Mouse (Mus musculus): ENCODE data around the gene Serpina6. TPM values are rescaled to one million over a fixed set of nuclear protein-coding genes. Genes with fewer than 3 reads are reported as not detected.

Serpina6 gene
- polyA plus RNA-seq (2014; fragmentation: Nextera tagmentation; extraction: Ambion mirVana), result 0.33 and 0.84 TPM in 2 replicates

DNA sequence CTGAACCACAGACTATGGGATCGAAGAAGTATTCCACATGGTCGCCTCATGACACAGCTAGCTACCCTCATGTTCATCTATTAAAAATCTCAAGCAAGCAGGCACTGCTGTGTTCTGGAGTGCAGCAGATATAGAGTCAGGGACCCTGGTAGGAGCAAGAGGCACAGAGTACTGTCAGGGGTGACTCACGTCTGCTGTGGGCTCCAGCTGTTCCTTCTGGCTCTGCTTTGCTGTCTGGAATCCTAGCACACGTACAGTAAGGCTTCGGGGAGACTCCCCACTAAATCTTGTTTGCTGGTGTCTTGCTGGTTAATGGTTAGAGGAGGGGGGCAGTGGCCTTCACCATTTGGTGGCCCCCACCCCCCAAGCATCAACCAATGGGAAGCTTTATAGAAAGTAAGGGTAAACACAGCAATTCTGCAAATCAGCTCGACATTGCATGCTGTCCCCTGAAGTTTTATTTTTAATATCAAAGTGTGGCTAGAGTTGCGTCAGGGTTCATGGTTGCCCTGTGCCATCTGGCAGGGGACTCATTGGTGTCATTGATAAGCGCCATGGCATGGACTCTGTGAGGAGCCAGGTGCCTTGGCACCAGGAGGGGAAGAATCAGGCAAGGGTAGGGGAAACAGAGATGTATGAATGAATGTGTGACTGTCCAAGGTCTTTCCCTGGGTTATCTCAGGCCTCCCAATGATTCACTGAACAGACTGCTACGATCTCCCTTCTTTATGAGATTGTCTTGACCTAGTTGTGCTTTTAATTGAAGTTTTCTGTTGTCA, at the start of gene Serpina6:
TSS of gene Serpina6 (minus strand) at position 365 of the 779 bp plus-strand sequence.
- H3K9ac ChIP-seq (ENCODE audit: low read length), result no peak within 1 kb of the TSS
- 82% methylated on average over 9 of the region's 9 CpGs for WGBS
- ATAC-seq (ENCODE audit: insufficient read depth, low FRiP score, low TSS enrichment), result no peak
- DNase-seq (ENCODE audit: low spot score), result no peak
- no peaks in the 10 kb centered on the region for H3K9me3 ChIP-seq (ENCODE audit: control insufficient read depth, low read length)
- no peak within 1 kb of the TSS for H3K27ac ChIP-seq (ENCODE audit: low read depth, low read length)
- no peaks in the 10 kb centered on the region for H3K36me3 ChIP-seq (ENCODE audit: control insufficient read depth, insufficient read depth, low read length)
- no peaks in the 10 kb centered on the region for H3K27me3 ChIP-seq (ENCODE audit: control insufficient read depth, insufficient read depth, low read length)
- no peaks in the 10 kb centered on the region for H3K4me1 ChIP-seq (ENCODE audit: control insufficient read depth, insufficient read depth, low read length)
- no peak within 1 kb of the TSS for H3K4me2 ChIP-seq (ENCODE audit: low read depth)
- H3K4me3 ChIP-seq (ENCODE audit: low read depth, low read length), result no peak within 1 kb of the TSS

DNA sequence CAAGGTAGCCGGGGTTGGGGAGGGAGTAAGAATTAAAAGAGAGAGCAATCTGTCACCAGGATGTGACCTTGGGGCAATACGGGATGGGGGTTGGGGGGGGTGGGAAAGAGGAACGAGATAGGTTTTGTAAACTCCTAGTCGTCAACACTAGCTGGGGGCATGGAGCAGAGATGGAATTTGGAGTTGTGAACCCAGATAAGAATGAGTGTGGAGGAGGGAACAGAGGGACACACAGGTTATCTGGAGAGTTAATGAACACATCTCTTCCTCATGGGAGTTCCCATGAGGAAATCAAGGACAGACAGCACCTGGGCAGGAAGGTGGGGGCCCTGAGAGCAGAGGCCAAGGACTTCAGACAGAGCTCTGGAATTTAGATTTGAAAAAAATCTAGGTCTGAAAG, 49.1 kb upstream of the Serpina6 start:
- no peak overlapping the region for H3K4me2 ChIP-seq (ENCODE audit: low read depth)
- no peak overlapping the region for H3K4me3 ChIP-seq (ENCODE audit: low read depth, low read length)
- 89% methylated on average over 4 of the region's 4 CpGs for WGBS
- H3K27me3 ChIP-seq (ENCODE audit: control insufficient read depth, insufficient read depth, low read length), result no peaks in the 10 kb centered on the region
- DNase-seq (ENCODE audit: low spot score), result no peak
- no peaks in the 10 kb centered on the region for H3K4me1 ChIP-seq (ENCODE audit: control insufficient read depth, insufficient read depth, low read length)
- ATAC-seq (ENCODE audit: insufficient read depth, low FRiP score, low TSS enrichment), result no peak
- H3K9me3 ChIP-seq (ENCODE audit: control insufficient read depth, low read length), result no peaks in the 10 kb centered on the region
- no peak overlapping the region for H3K27ac ChIP-seq (ENCODE audit: low read depth, low read length)
- no peak overlapping the region for H3K9ac ChIP-seq (ENCODE audit: low read length)
- no peaks in the 10 kb centered on the region for H3K36me3 ChIP-seq (ENCODE audit: control insufficient read depth, insufficient read depth, low read length)

DNA sequence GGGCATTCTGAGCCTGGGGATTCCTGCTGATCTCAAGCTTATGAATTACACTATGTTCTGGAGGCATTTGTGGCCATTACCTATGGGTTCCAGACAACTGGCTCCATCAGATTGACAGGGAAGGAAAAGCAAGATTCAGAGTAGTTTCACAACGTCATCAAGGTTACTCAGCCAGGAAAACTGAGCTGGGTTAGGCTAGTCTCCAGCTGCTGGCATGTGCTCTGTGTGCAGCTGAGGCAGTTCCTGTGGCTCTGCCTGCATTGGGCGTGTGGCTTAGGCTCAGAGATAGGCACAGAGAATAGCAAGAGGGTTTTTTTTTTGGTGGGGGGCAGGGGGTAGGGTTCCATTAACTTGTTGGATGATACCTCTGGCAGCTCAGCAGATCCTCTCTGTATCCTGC, 48.5 kb upstream of the Serpina6 start:
- H3K36me3 ChIP-seq (ENCODE audit: control insufficient read depth, insufficient read depth, low read length), result no peaks in the 10 kb centered on the region
- no peaks in the 10 kb centered on the region for H3K27me3 ChIP-seq (ENCODE audit: control insufficient read depth, insufficient read depth, low read length)
- no peaks in the 10 kb centered on the region for H3K9me3 ChIP-seq (ENCODE audit: control insufficient read depth, low read length)
- H3K4me1 ChIP-seq (ENCODE audit: control insufficient read depth, insufficient read depth, low read length), result no peaks in the 10 kb centered on the region
- no peak overlapping the region for H3K9ac ChIP-seq (ENCODE audit: low read length)
- DNase-seq (ENCODE audit: low spot score) (no peak), ATAC-seq (ENCODE audit: insufficient read depth, low FRiP score, low TSS enrichment) (no peak)
- H3K4me3 ChIP-seq (ENCODE audit: low read depth, low read length), result no peak overlapping the region
- no peak overlapping the region for H3K27ac ChIP-seq (ENCODE audit: low read depth, low read length)
- H3K4me2 ChIP-seq (ENCODE audit: low read depth), result no peak overlapping the region
- WGBS, result 76% methylated on average over 2 of the region's 2 CpGs

DNA sequence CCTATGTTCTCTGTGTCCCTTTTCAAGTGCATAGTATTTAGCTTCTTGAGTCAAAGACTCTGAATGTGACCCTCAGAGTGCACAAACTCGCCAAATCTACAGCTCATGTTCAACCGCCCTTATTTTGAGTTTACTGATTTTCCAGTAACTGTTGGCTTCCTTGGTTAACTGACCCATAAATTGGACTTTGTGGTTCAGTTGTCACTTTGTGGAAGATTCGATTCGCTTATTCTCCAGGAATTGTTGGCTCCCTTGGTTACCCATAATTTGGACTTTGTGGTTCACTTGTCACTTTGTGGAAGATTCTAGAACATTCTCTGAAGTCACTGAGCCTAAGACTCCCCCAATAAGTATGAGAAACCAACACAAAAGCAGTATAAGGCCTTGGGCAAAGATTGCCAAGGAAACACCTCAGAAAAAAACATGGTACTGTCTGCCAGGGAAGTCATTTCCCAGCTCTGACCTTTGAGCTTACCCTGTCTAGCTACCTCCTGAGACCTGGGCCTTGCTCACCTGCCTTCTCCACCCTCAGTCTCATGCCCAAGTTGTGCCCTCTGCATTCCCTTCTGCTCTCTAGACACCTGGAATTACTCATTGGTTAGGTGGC, 43.2 kb upstream of the Serpina6 start:
- Histone ChIP-seq H3K4me2 (ENCODE audit: low read depth) (no peak overlapping the region), H3K4me3 (ENCODE audit: low read depth, low read length) (no peak overlapping the region), H3K36me3 (ENCODE audit: control insufficient read depth, insufficient read depth, low read length) (no peaks in the 10 kb centered on the region), H3K27me3 (ENCODE audit: control insufficient read depth, insufficient read depth, low read length) (no peaks in the 10 kb centered on the region), H3K9me3 (ENCODE audit: control insufficient read depth, low read length) (no peaks in the 10 kb centered on the region), H3K4me1 (ENCODE audit: control insufficient read depth, insufficient read depth, low read length) (no peaks in the 10 kb centered on the region), H3K9ac (ENCODE audit: low read length) (no peak overlapping the region), H3K27ac (ENCODE audit: low read depth, low read length) (no peak overlapping the region)
- WGBS, result 85% methylated on average over 4 of the region's 4 CpGs
- ATAC-seq (ENCODE audit: insufficient read depth, low FRiP score, low TSS enrichment), result no peak
- DNase-seq (ENCODE audit: low spot score), result no peak

DNA sequence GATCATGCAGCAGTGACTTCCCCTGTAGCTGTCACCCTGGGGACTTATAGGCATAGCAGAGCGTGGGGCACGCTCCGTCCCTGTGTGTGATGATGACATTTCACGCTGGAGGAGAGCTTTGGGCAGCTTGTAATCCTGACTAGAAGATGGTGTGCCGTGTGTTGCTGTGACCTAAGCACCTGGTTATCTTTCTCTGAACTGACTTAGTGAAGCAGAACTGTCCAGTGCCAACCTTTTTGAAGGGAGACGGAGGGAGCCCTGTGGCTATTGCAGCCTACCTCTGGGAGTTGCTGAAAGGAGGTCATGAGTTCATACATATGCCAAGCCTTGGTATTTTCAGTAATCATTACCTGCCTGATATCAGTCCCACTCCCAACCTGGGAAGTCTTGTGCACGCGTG, 38.4 kb upstream of the Serpina6 start, which contains the start of gene Serpina1f:
TSS of gene Serpina1f (minus strand) at position 101 of the 400 bp plus-strand sequence.
- H3K4me3 ChIP-seq (ENCODE audit: low read depth, low read length), result no peak within 1 kb of the TSS
- no peaks in the 10 kb centered on the region for H3K36me3 ChIP-seq (ENCODE audit: control insufficient read depth, insufficient read depth, low read length)
- WGBS, result 91% methylated on average over 8 of the region's 8 CpGs
- H3K9me3 ChIP-seq (ENCODE audit: control insufficient read depth, low read length), result no peaks in the 10 kb centered on the region
- no peak within 1 kb of the TSS for H3K4me2 ChIP-seq (ENCODE audit: low read depth)
- ATAC-seq (ENCODE audit: insufficient read depth, low FRiP score, low TSS enrichment) (no peak), DNase-seq (ENCODE audit: low spot score) (no peak)
- no peaks in the 10 kb centered on the region for H3K27me3 ChIP-seq (ENCODE audit: control insufficient read depth, insufficient read depth, low read length)
- no peaks in the 10 kb centered on the region for H3K4me1 ChIP-seq (ENCODE audit: control insufficient read depth, insufficient read depth, low read length)
- no peak within 1 kb of the TSS for H3K27ac ChIP-seq (ENCODE audit: low read depth, low read length)
- no peak within 1 kb of the TSS for H3K9ac ChIP-seq (ENCODE audit: low read length)

DNA sequence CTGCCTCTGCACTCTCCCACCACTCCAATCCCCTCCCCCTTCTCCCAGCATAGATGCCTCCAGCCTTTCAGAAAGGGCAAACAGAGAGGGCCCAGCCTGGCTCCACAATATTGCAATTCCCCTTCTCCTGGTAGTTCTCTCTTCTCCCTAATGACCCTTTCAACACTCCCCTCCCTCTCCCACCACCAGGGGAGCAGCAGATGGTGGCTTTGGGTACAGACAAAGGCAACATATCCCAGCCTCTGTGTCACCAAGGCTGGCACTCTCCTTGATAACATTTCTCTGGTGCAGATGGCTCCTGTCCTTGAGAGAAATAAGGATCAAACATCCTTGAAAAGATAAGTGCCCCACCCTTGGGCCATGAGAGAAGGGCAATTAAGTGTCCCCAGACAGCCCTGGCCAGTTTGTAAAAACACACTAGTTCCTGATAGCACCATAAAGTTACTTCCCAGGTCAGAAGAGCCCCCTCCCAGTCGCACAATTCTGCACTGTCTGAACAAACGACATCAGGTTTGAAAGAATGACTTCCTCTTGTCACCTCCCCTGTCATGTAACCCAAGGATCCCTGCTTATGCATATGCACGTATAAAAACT, 31.3 kb upstream of the Serpina6 start:
- WGBS, result 25% methylated on average over 3 of the region's 3 CpGs
- H3K27ac ChIP-seq (ENCODE audit: low read depth, low read length), result no peak overlapping the region
- no peak overlapping the region for H3K4me3 ChIP-seq (ENCODE audit: low read depth, low read length)
- no peaks in the 10 kb centered on the region for H3K9me3 ChIP-seq (ENCODE audit: control insufficient read depth, low read length)
- H3K27me3 ChIP-seq (ENCODE audit: control insufficient read depth, insufficient read depth, low read length), result no peaks in the 10 kb centered on the region
- H3K36me3 ChIP-seq (ENCODE audit: control insufficient read depth, insufficient read depth, low read length), result no peaks in the 10 kb centered on the region
- H3K4me2 ChIP-seq (ENCODE audit: low read depth), result no peak overlapping the region
- H3K4me1 ChIP-seq (ENCODE audit: control insufficient read depth, insufficient read depth, low read length), result no peaks in the 10 kb centered on the region
- no peak overlapping the region for H3K9ac ChIP-seq (ENCODE audit: low read length)
- ATAC-seq (ENCODE audit: insufficient read depth, low FRiP score, low TSS enrichment), result no peak
- peak; percentile 23 for DNase-seq (ENCODE audit: low spot score)

DNA sequence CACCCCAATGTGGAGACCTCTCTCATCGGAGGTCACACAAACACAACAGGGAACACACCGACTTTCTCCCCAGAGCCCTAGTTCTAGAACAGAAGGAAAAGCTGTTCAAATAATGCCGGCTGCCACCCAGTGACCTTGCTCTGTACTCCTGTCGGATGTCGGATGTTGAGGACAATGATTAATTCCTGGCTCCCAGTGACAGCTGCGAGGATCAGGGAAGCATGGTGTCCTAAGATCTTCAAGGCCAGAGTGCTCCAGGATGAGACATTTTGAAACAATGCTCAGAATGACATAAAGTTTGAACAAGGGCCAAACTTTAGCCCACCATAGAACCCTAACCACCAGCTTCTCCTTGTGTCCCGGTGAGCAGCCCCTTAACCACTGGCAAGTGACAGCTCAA, 30.0 kb upstream of the Serpina6 start:
- H3K9me3 ChIP-seq (ENCODE audit: control insufficient read depth, low read length), result no peaks in the 10 kb centered on the region
- 48% methylated on average over 7 of the region's 7 CpGs for WGBS
- H3K4me2 ChIP-seq (ENCODE audit: low read depth), result no peak overlapping the region
- H3K4me1 ChIP-seq (ENCODE audit: control insufficient read depth, insufficient read depth, low read length), result no peaks in the 10 kb centered on the region
- H3K27ac ChIP-seq (ENCODE audit: low read depth, low read length), result no peak overlapping the region
- ATAC-seq (ENCODE audit: insufficient read depth, low FRiP score, low TSS enrichment) (no peak), DNase-seq (ENCODE audit: low spot score) (no peak)
- no peaks in the 10 kb centered on the region for H3K27me3 ChIP-seq (ENCODE audit: control insufficient read depth, insufficient read depth, low read length)
- no peak overlapping the region for H3K9ac ChIP-seq (ENCODE audit: low read length)
- no peaks in the 10 kb centered on the region for H3K36me3 ChIP-seq (ENCODE audit: control insufficient read depth, insufficient read depth, low read length)
- H3K4me3 ChIP-seq (ENCODE audit: low read depth, low read length), result no peak overlapping the region

DNA sequence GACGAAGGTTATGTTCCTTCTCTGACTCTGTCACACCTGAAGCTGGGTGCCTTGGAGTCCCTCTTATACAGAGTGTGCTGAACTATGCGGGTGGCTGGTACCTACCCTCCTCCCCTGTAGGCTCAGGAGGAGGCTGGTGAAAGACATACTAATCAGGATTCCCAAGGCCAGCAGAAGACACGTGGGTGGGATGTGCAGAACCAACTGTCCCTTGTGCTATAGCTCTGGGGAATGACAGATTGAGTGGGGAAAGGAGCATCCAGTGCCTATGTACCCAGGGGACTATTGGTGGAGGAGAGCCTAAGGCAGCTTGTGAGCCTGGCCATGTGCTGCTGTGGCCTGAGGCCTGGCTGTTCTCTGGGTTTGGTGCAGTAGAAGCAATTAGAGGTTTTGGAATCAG, 29.0 kb upstream of the Serpina6 start:
- Histone ChIP-seq H3K4me3 (ENCODE audit: low read depth, low read length) (no peak overlapping the region), H3K9ac (ENCODE audit: low read length) (no peak overlapping the region), H3K36me3 (ENCODE audit: control insufficient read depth, insufficient read depth, low read length) (no peaks in the 10 kb centered on the region), H3K9me3 (ENCODE audit: control insufficient read depth, low read length) (no peaks in the 10 kb centered on the region), H3K4me1 (ENCODE audit: control insufficient read depth, insufficient read depth, low read length) (no peaks in the 10 kb centered on the region), H3K4me2 (ENCODE audit: low read depth) (no peak overlapping the region), H3K27me3 (ENCODE audit: control insufficient read depth, insufficient read depth, low read length) (no peaks in the 10 kb centered on the region), H3K27ac (ENCODE audit: low read depth, low read length) (no peak overlapping the region)
- ATAC-seq (ENCODE audit: insufficient read depth, low FRiP score, low TSS enrichment) (no peak), DNase-seq (ENCODE audit: low spot score) (no peak)
- WGBS, result 79% methylated on average over 3 of the region's 3 CpGs

DNA sequence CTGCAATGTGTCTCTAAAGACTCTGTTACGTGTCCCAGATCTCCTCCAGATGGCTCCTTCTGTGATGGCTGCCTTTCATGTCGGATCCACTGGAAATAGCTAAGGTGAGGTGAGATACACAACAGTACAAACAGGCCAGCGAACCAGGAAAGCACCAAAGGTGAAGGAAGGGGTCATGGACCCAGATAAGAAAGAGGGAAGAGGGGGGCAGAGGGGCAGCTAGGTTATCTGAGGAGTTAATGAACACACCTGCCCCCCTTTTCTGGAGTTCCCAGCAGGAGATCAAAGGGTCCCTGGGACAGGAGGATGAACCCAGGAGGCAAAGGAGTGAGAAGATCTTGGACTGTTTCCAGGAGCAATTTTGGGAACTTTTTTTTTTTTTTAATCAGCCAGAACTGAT, 28.4 kb upstream of the Serpina6 start:
- Histone ChIP-seq H3K4me1 (ENCODE audit: control insufficient read depth, insufficient read depth, low read length) (no peaks in the 10 kb centered on the region), H3K27ac (ENCODE audit: low read depth, low read length) (no peak overlapping the region), H3K4me3 (ENCODE audit: low read depth, low read length) (no peak overlapping the region), H3K36me3 (ENCODE audit: control insufficient read depth, insufficient read depth, low read length) (no peaks in the 10 kb centered on the region), H3K9ac (ENCODE audit: low read length) (no peak overlapping the region), H3K4me2 (ENCODE audit: low read depth) (no peak overlapping the region), H3K27me3 (ENCODE audit: control insufficient read depth, insufficient read depth, low read length) (no peaks in the 10 kb centered on the region), H3K9me3 (ENCODE audit: control insufficient read depth, low read length) (no peaks in the 10 kb centered on the region)
- 86% methylated on average over 3 of the region's 3 CpGs for WGBS
- ATAC-seq (ENCODE audit: insufficient read depth, low FRiP score, low TSS enrichment) (no peak), DNase-seq (ENCODE audit: low spot score) (no peak)
